Mouse (Mus musculus): ENCODE results near the gene Ocm.

Ocm gene

DNA sequence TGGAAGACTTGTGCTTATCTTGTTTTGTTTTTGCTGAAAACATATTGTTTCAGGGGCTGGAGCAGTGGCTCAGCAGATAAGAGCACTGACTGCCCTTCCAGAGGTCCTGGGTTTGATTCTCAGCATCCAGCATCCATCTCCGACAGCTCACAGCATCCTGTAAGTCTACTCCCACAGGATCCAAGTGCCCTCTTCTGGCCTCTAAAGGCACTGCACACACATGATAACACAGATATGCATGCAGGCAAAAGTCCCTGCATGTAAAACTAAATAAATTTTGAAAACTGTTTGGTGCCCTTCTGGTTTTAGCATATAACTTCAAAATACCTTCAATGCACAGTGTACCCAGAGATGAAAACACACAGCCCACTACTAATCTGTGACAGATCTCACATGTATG is 27.1 kb downstream of the Ocm start:
- DNase-seq = no peak

DNA sequence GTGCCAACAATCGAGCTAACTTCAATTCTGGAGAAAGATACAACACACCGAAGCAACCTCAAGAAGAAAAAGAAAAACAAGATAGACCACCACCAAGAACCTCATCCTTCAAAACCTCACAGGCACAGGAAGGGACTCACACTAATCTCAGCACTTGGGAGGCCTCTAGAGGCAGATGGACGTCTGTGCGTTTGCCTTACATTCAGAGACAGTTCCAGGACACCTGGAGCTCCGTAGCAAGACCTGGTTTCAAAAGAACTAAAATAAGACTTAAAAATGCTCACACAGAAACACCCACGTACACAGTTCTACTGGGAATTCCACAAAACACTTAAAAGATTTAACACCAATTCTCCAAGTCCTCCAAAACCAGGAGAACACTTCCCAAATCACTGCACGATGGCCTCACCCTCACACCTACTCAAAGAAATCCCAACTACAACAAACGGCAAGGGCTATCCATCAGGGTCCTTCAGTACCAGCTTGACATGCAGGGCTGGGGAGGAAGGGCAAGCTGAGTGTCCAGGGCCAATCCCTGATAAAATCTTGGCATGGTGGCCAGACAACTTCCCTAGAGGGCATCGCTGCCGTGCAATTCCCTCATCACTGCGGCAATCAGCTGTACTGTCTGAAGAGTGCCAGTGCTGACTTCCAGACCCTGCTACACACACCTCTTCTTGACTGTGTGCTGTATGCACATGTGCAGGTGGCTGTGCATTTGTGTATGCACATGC is 31.7 kb downstream of the Ocm start:
- no peak for DNase-seq

DNA sequence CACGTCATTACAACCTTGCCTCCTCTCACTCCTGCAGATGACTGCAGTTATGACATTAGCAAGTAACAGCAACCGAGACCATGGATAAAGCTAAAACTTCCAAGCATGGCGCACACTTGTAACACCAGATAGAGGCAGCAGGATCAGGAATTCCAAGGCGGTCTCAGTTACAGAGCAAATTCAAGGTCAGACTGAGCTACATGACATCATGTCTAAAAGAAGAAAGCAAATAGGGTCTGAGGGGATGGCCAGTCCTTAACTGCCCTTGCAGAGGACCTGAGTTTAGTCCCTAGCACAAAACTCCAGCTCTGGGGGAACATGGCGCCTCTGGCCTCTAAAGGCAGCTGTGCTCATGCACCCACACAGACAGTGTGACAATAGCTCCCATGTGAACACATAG is 32.6 kb downstream of the Ocm start:
- DNase-seq = no peak

DNA sequence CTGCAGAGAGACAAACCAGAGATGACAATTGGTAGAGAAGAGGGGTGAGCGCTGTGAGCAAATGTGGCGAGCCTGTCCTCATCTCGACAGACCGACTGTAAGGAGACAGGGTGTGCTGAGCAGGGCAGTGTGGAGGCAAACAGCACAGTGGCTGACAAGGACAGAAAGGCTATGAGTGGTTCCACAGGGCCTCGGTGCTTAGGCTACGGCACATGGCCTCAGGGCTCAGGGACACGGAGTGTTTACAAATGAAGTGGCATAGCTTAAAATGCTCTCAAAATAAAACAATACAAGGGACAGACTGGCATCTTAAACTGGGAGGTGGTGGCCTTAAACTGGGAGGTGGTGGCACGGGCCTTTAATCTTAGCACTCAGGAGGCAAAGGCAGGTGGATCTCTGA is 33.2 kb downstream of the Ocm start:
- no peak for DNase-seq

DNA sequence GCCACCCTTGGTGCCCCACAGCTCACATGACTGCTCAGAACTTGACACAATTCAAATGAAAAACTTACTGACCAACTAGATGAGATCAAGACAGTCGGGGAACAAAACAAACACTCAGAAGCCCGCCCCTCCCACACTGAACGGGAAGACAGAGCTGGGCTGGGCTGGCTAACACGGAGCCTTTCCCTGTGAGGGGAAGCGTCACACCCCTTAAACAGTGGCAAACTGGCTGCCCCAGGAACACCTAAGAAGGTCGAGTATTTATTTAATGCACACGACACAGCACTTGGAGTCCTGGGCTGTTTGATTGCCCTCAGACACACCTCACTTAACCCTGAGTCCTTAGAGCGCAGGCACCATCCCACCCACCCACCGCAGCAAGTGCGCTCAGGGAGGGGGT is 33.8 kb downstream of the Ocm start:
- no peak for DNase-seq

- DNase-seq = no peak
Observed at GRCm38 (mm10) chr5:143990086-143990485, 36.4 kb downstream of the Ocm start.

DNA sequence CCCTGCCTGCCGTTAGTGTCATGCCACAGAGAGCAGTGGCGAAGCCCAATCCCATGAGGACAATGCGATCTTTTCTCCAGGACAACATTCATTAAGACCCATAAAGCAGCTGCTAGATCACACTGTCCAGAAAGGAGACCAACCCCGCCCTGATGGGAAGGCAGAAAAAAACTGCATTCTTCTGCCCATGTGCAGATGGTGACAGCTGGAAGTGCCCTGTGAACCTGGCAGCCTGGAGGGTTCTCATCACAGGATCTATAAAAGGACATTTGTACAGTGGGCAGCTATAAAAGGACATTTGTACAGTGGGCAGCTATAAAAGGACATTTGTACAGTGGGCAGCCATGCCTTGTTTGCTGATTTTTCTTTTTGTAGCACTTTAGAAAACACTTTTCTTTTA is 37.4 kb downstream of the Ocm start:
- no peak for DNase-seq

GRCm38 (mm10) chr5:143987596-143987995 is 38.9 kb downstream of the Ocm start:
- DNase-seq = no peak

- no peak for DNase-seq
Observed at GRCm38 (mm10) chr5:143985381-143985780, 41.1 kb downstream of the Ocm start.

DNA sequence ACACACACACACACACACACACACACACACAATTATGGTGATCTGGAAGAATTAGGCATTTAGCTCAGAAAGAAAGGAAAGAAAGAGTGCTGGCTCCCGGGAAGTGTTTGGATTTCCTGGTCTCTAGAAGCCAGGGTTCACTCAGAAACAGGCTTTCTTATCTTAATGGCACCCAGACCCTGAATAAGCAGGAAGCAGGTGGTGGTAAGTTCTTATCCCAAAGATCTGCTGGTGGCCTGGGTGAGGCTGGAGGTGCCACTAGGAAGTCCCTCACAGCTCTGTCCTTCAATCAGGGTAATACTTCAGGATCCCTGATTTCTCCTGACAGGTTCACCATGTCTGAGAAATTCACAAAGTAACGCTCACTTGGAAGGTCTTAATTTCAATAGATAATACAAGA is 44.1 kb downstream of the Ocm start:
- DNase-seq = no peak

- no peak for DNase-seq
Observed at GRCm38 (mm10) chr5:143980858-143981257, 45.6 kb downstream of the Ocm start.

DNA sequence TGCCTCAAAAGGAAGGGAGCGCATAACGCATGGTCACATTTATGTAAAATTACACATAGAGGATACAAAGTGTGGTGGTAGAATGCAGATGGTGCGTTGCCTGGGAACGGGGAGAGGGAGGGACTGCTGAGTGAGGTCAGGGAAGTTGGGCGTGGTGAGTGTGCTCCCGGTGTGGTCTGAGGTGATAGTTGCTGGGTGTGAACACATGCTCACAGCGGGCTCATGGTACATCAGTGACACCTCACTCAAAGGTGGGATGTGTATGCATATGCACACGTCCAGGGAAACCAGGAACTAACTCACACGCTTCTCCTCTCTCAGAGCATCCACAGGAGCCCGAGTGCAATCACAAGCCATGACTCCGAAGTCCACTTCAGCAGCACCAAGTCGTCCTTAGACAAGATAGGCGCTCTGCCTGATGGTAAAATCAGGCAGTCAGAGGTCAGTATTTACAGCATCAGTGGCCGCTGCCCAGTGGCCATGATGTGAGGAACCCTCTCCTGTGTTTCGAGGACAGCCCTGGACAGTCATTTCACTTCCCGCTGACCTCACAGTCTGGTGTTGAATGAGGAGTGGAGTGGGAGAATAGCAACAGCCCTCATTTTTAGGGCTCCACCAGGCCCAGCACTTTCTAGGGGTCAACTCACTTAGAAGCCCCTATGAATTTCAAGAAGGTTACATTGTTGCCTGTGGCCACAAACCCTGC is 49.6 kb downstream of the Ocm start:
- no peak for DNase-seq

- no peak for DNase-seq
Observed at GRCm38 (mm10) chr5:143976232-143976631, 50.2 kb downstream of the Ocm start.

- no peak for DNase-seq
Observed at GRCm38 (mm10) chr5:143975631-143975933, 50.9 kb downstream of the Ocm start.

DNA sequence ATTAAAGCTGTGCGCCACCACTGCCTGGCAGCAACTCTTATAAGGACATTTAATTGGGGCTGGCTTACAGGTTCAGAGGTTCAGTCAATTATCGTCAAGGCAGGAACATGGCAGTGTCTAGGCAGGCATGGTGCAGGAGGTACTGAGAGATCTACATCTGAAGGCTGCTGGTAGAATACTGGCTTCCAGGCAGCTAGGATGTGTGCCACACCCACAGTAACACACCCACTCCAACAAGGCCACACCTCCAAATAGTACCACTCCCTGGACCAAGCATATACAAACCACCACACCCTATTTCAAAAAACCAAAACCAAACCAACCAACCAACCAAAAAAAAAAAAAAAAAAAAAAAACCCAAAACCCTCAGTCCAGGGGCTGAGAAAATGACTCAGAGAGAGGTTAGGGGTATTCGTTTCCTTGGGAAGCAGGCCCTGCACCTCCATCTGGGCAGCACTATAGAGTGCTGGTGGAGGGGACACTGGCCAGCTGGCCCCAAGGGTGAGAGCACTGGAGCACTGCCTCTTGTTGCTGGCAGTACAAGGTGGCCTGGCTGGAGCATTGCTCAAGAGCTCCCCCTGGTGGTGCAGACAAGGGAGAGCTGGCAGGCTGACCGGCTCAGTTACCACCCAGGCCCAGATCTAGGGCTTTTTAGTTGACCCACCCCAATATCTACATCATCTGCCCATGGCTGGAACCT is 51.4 kb downstream of the Ocm start:
- DNase-seq = peak; percentile 47

GRCm38 (mm10) chr5:143972628-143973027 is 53.8 kb downstream of the Ocm start:
- DNase-seq = no peak

Measured in thymus, postnatal 25 days (tissue).